9 mouse cellular contexts compared by ENCODE assay signal in the genomic region with DNA sequence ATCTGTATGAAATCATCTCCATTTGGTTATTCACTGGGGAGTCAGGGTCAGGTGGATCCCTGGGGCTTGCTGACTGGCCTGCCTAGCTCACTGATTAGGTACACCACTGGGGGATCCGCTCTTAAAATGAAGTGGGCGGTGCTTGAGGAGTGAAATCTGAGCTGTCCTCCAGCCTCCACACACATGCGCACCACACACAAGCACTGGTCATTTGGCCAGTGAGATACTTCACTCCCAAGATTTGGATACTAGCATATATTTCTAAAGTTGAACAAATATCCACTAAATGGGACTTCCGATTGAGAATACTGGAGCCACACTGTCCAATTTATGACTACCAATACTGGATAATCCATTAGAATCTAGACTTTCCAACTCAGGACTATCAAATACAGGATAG. TPM values are rescaled to one million over a fixed set of nuclear protein-coding genes. Genes with fewer than 3 reads are reported as not detected.
DNase-seq lines count a peak whose midpoint lies in the region; TF ChIP-seq lines count a peak whose summit lies in the region.
"Not testable (repeated sequence)": the region's sequence is repeated elsewhere in the genome, so short reads cannot be mapped to it uniquely, and the experiment has no call there.
"Had no signal": no experiment of that assay in that cellular context is flagged by ENCODE, and none has a peak within 500 bp of the region (broad histone marks: within the 10 kb centered on the region; RNA-seq: fewer than 3 reads in every experiment).

No protein-coding gene starts in this region.

- not testable (repeated sequence) for H3K4me3 ChIP-seq in left cerebral cortex, adult 2 months

- intact Hi-C loops in left cerebral cortex, adult 2 months (cut with DNase I): not testable (repeated sequence)

- TF ChIP-seq CTCF in left cerebral cortex, adult 2 months (IDR thresholded peaks at IDR 0.05): not testable (repeated sequence)

- H3K27ac ChIP-seq in left cerebral cortex, adult 2 months: not testable (repeated sequence)

- peak; percentile 56 for DNase-seq in adrenal gland, postnatal 10 days
- peak; percentile 32 to 51 for DNase-seq in cerebellum, postnatal 25 days
- DNase-seq in gastrocnemius, postnatal 4 days (ENCODE audit: low spot score in 2 of 2): peak; percentile 75 to 76
- peak; percentile 56 for DNase-seq in kidney, postnatal 10 days
- DNase-seq in left cerebral cortex, adult 2 months (ENCODE audit: extremely low spot score in 1 of 2, low spot score in 2 of 2): peak; percentile 62 to 66
- peak; percentile 56 for DNase-seq in ovary, postnatal 36 days (ENCODE audit: low spot score)
- DNase-seq in testis, postnatal 14 days (ENCODE audit: low spot score): peak; percentile 64
- DNase-seq in urinary bladder, postnatal 4 days (ENCODE audit: low spot score in 2 of 2): peak; percentile 79 to 95

RNA-seq across cellular contexts. Expression of a gene that starts 20.9 kb away (rescaled TPM):
- under 1 TPM; 0.27 to 0.48 TPM for total RNA-seq in adrenal gland, postnatal 10 days (2021)
- under 1 TPM; 0.23 to 0.47 TPM for total RNA-seq in gastrocnemius, postnatal 4 days (2021)
- 1 to 10 TPM; 1.4 to 1.5 TPM for total RNA-seq in left cerebral cortex, adult 2 months (2021)
- total RNA-seq: megakaryocyte progenitor cell, adult 5-6 weeks had no signal
